Mouse (Mus musculus) neural tube, embryonic 13.5 days (tissue): ENCODE results near the gene Ttc9b. TPM values are rescaled to one million over a fixed set of nuclear protein-coding genes. Genes with fewer than 3 reads are reported as not detected.

Experiments used
- ATAC-seq: fragments of 200-750 bp; cut with Nextera tagmentation; 2 replicates; pipeline ENCODE4 v1.8.0; 2017; ENCODE audit warnings: low read depth, mild to moderate bottlenecking, moderate TSS enrichment, moderate library complexity
- H3K27ac ChIP-seq: fragments of 300-500 bp; sonication (generic); replicated peaks from 2 replicates; pipeline ENCODE4 v1.5.1; 2015; ENCODE audit warnings: moderate library complexity, mild to moderate bottlenecking, inconsistent platforms
- H3K27me3 ChIP-seq: fragments of 300-500 bp; sonication (generic); 2 replicates; pipeline ENCODE4 v1.6.1; 2015; ENCODE audit warnings: mild to moderate bottlenecking, inconsistent platforms
- H3K36me3 ChIP-seq: fragments of 300-500 bp; sonication (generic); 2 replicates; pipeline ENCODE4 v1.6.1; 2015; ENCODE audit warnings: mild to moderate bottlenecking, inconsistent platforms
- H3K4me1 ChIP-seq: fragments of 300-500 bp; sonication (generic); replicated peaks from 2 replicates; pipeline ENCODE4 v1.6.1; 2015; ENCODE audit warnings: inconsistent platforms
- H3K4me2 ChIP-seq: fragments of 300-500 bp; sonication (generic); 2 replicates; pipeline ENCODE4 v1.6.1; 2015; ENCODE audit warnings: inconsistent platforms, mild to moderate bottlenecking, moderate library complexity
- H3K4me3 ChIP-seq: fragments of 300-500 bp; sonication (generic); 2 replicates; pipeline ENCODE4 v1.5.1; 2015; ENCODE audit warnings: mild to moderate bottlenecking, inconsistent platforms
- H3K9ac ChIP-seq: fragments of 300-500 bp; sonication (generic); 2 replicates; pipeline ENCODE4 v1.6.1; 2015; ENCODE audit warnings: moderate library complexity, mild to moderate bottlenecking, inconsistent platforms
- H3K9me3 ChIP-seq: fragments of 300-500 bp; sonication (generic); 2 replicates; pipeline ENCODE4 v1.6.1; 2016; ENCODE audit warnings: inconsistent platforms
- WGBS: fragments of 180-500 bp; shearing (Covaris S2); methylation state at CpG from one replicate; pipeline ENCODE4 v1.1.7; 2015; 5-methylcytosine and 5-hydroxymethylcytosine counted together
- polyA plus RNA-seq: library from polyadenylated mRNA; unstranded; fragments of >200 nt; fragmentation: Nextera tagmentation; extraction: Ambion mirVana; gene quantifications from 2 replicates; pipeline ENCODE4 v1.2.1, GENCODE M21; 2015

The Ttc9b gene
- polyA plus RNA-seq, 1 experiment from 2014 or later: 54.8 TPM

DNA sequence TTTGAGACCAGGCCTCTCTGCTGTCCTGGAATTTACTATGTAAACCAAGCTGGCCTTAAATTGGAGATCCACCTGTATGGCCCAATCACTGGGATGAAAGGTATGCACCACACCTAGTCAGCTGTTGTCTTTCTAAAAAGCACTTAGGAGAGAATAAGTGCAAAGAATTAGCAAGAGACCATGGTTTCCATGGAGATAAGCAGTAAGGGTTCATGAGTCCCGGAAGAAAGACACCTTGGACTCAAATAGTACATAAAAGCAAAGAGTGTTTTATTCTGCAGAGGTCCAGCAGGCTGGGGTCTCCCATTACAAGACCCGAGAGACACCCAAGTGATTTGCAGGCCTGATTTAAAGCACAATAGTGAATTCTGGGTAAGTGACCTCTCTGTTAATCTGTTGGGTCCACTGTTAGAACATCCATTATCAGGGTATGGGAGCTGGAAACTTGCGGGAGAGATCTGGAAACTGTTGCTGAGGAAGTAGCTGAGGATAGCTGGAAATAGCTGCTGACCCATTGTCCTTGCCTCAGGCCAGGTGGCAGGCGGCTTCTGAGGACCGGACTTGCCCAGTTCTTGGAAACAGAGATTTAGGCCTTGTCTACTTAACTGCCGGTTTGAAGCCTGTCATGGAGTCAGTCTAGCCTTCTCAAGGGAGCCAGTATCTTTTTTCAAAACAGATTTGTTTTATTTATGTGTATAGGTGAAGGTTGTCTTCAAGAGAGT is 6.3 kb upstream of the Ttc9b start:
- no peaks in the 10 kb centered on the region for H3K4me1 ChIP-seq
- WGBS: 82% methylated on average over 6 of the region's 6 CpGs
- no peak overlapping the region for H3K9ac ChIP-seq
- H3K4me3 ChIP-seq: no peak overlapping the region
- no peak overlapping the region for H3K4me2 ChIP-seq
- H3K9me3 ChIP-seq: no peaks in the 10 kb centered on the region
- no peak overlapping the region for H3K27ac ChIP-seq
- no peaks in the 10 kb centered on the region for H3K36me3 ChIP-seq
- peaks cover 4% of the 10 kb centered on the region for H3K27me3 ChIP-seq
- no peak for ATAC-seq

DNA sequence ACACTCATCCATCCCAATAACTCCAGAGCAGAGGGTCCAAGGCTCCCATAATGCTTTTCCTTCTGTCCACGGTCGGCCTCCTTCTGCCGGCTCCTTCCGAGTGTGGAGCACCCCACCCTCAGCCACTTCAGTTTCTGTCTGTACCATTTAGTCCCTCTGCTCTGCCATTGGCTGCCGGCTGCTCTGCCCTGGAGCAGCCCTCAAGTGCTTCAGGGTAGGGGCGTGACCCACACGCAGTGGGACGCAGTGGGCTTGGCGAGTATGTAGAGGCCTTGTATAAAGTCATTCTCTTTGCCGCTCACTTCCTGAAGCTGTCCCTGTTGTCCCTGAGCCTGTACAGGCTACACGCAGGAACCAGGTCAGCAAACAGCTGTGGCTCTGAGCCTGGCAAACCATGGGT is 4.0 kb upstream of the Ttc9b start:
- no peak for ATAC-seq
- 93% methylated on average over 11 of the region's 11 CpGs for WGBS
- H3K4me1 ChIP-seq: peaks cover 17% of the 10 kb centered on the region
- no peak overlapping the region for H3K4me3 ChIP-seq
- no peak overlapping the region for H3K9ac ChIP-seq
- no peak overlapping the region for H3K4me2 ChIP-seq
- peaks cover 11% of the 10 kb centered on the region for H3K27me3 ChIP-seq
- no peak overlapping the region for H3K27ac ChIP-seq
- H3K36me3 ChIP-seq: no peaks in the 10 kb centered on the region
- H3K9me3 ChIP-seq: no peaks in the 10 kb centered on the region

DNA sequence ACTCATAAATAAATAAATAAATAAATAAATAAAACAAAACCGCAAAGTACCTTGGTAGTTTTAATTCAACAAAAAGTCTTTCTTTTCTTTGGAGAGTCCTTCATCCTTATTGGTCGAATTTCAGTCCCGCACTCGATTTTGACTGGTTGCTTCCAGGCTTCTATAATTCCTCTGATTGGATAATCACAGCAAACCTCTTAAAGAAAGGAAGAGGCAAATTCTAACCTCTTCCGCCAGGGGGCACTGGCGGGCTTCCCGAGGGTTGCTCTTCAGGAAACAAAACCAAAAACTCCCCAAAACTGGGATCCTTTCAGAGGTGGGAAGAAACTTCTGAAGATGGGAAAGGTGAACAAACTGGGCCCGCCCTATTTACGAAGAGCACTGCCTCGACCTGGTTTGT is 2.8 kb upstream of the Ttc9b start:
- H3K27me3 ChIP-seq: peaks cover 18% of the 10 kb centered on the region
- ATAC-seq: no peak
- no peak overlapping the region for H3K27ac ChIP-seq
- H3K4me3 ChIP-seq: no peak overlapping the region
- H3K9me3 ChIP-seq: no peaks in the 10 kb centered on the region
- peaks cover 7% of the 10 kb centered on the region for H3K36me3 ChIP-seq
- H3K4me2 ChIP-seq: no peak overlapping the region
- H3K4me1 ChIP-seq: peaks cover 29% of the 10 kb centered on the region
- WGBS: 8% methylated on average over 10 of the region's 10 CpGs
- no peak overlapping the region for H3K9ac ChIP-seq

DNA sequence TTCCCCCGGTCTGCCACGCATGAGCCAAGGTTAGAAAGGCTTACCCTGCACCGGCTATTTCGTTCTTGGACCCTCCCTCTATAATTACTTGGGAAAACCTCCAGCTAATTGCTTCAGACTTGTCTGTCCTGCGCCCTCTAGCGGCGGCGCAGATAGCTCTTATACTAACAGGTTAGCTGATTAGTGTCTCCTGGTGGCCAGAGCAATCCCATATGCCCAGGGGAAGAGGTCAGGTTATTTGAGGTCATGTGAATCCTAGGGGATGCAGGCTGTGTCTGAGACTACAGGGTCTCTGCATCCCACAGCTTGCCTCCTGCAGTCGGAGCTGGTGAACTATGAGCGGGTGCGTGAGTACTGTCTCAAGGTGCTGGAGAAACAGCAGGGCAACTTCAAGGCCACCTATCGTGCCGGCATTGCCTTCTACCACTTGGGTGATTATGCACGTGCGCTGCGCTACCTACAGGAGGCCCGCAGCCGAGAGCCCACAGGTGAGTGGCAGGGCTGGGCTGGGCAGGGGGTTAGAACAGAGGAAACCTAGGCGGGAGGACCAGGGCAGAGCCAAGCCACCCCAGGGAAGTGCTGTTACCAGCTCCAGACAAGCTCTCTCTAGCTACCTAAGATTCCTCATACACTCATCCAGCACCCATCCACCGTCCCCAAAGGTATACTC is 1.0 kb downstream of the Ttc9b start:
- Histone ChIP-seq H3K9me3 (no peaks in the 10 kb centered on the region), H3K4me3 (peak overlapping the region; percentile 67), H3K36me3 (peaks cover 45% of the 10 kb centered on the region), H3K27me3 (peaks cover 46% of the 10 kb centered on the region), H3K9ac (peak overlapping the region; percentile 89; the same call in 1 of the 2 replicates), H3K4me1 (peaks cover 30% of the 10 kb centered on the region), H3K27ac (peak overlapping the region; percentile 95; the same call in 1 of the 2 replicates), H3K4me2 (peak overlapping the region; percentile 73)
- WGBS: 64% methylated on average over 20 of the region's 20 CpGs
- ATAC-seq: peak; percentile 10; the same call in 1 of the 2 replicates

DNA sequence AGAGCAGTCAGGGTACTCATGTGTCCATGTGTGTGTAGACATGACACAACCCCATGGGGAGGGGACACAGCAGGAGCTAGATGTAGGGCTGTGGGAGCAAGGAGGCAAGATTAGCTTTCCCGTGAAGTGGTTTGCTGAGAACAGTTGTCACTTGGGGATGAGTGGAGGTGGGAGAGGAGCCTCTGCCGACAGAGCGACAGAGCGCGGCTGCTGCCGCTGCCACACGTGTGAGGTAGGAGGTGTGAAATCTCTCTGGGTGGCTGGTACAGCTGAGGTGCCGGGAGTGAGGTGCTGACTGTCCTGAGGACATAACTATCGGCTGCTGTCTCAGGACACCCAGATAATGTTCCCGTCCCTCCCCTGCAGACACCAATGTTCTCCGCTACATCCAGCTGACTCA is 1.8 kb downstream of the Ttc9b start:
- WGBS: 73% methylated on average over 11 of the region's 11 CpGs
- H3K36me3 ChIP-seq: peaks cover 53% of the 10 kb centered on the region
- H3K4me1 ChIP-seq: peaks cover 30% of the 10 kb centered on the region
- ATAC-seq: no peak
- no peak overlapping the region for H3K27ac ChIP-seq
- H3K9ac ChIP-seq: 0 out of 2 replicates have a peak overlapping the region, but pooled peaks have one; percentile 4
- H3K4me2 ChIP-seq: 0 out of 2 replicates have a peak overlapping the region, but pooled peaks have one; percentile 73
- H3K4me3 ChIP-seq: no peak overlapping the region
- H3K9me3 ChIP-seq: no peaks in the 10 kb centered on the region
- H3K27me3 ChIP-seq: peaks cover 46% of the 10 kb centered on the region

DNA sequence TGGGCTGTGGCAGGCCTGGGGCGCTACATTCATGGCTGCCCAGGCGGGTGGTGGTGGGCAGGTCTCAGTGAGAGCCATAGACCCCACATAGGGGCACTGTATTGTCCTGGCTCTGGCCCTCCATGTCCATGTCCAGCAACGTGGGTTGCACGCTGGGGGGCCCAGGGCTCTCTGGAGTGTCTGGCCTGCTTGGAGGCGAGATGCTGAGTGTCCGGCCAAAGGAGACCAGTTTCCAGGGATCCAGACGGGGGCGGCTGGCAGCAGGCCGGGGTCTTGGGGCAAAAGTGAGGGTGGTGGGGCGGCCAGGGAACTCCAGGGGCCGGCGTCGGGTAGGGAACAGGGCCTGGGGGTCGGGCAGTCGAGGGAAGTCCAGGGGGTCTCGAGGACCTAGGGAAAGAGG is 2.9 kb downstream of the Ttc9b start:
- Histone ChIP-seq H3K9me3 (no peaks in the 10 kb centered on the region), H3K27ac (no peak overlapping the region), H3K27me3 (peaks cover 46% of the 10 kb centered on the region), H3K9ac (0 out of 2 replicates have a peak overlapping the region, but pooled peaks have one; percentile 17), H3K36me3 (peaks cover 64% of the 10 kb centered on the region), H3K4me2 (no peak overlapping the region), H3K4me3 (no peak overlapping the region), H3K4me1 (peaks cover 30% of the 10 kb centered on the region)
- 92% methylated on average over 16 of the region's 16 CpGs for WGBS
- ATAC-seq: no peak

DNA sequence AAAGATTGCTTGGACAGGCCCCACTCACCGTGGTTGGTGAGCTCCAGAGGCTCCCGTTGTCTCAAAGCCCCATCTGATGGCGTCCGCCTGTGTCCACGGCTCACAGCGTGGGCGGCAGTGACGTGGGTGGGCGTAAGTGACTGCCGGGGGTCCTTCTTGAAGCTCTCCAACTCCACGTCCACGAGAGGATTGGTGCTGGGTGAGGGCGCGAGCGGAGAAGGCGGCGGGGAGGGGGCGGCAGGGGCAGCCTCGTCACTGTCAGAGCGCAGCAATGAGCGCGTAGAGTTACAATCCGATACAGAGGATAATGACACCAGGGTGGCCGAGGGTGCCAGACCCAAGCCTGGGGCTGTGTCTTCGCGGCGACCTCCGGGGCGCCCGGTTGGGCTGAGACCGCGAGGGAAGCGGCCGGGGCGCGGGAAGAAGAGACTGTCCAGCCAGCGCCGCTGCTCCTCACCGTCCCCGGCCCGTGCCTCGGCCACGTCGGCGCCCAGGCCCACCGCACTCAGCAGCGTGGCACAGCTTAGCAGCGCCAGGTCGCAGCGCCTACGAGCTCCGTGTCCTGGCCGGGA is 4.2 kb downstream of the Ttc9b start:
- H3K4me1 ChIP-seq: peaks cover 27% of the 10 kb centered on the region
- no peak for ATAC-seq
- peaks cover 37% of the 10 kb centered on the region for H3K27me3 ChIP-seq
- 32% methylated on average over 53 of the region's 53 CpGs for WGBS
- H3K4me2 ChIP-seq: no peak overlapping the region
- no peak overlapping the region for H3K27ac ChIP-seq
- peaks cover 75% of the 10 kb centered on the region for H3K36me3 ChIP-seq
- H3K4me3 ChIP-seq: no peak overlapping the region
- no peak overlapping the region for H3K9ac ChIP-seq
- H3K9me3 ChIP-seq: no peaks in the 10 kb centered on the region

DNA sequence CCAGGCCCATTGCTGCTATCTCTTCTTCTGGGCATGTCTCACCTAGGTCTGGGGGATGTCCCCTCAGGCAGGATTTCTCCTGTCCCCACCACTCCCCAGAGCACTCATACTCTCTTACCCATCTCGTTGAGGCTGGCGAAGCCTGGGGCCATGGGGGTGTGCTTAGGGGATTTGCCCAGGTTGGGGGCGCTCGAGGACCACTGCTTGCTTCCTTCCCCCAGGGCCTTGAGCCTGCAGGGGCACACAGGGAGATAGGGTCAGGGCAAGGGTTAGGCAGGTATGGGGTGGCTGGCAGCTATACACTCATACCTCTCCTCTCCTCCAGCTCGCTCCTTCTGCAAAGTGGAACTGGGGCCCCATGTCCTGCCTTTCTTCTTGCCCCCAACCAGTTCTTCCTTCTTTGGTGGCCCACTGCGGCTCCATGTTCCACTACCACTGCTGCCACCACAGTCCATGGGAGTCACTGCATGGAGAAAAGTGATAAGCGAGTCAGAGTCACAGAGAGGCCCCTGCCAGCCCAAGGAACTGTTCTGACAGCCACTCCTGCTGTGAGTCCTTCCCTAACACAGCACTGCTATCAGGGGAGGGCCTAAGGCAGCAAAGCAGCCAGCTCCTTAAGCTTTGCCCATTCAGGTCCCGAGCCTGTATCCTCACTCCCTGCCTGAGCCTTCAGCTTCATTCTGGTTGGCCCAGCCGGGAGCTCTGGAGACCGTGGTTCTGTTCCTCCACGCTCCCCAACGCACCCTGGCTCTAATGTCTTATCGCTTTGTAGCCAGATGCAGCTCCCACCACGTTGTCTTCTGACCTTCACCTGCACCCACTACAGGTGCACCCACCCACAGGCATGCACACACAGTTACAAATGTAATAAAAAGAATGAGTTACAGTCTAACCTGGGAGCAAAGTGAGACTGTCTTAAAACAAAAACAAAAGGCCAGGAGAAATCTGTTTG is 5.3 kb downstream of the Ttc9b start:
- H3K27ac ChIP-seq: no peak overlapping the region
- H3K4me3 ChIP-seq: no peak overlapping the region
- WGBS: 59% methylated on average over 14 of the region's 14 CpGs
- no peak overlapping the region for H3K4me2 ChIP-seq
- peaks cover 20% of the 10 kb centered on the region for H3K4me1 ChIP-seq
- peaks cover 81% of the 10 kb centered on the region for H3K36me3 ChIP-seq
- H3K27me3 ChIP-seq: peaks cover 36% of the 10 kb centered on the region
- no peak overlapping the region for H3K9ac ChIP-seq
- no peaks in the 10 kb centered on the region for H3K9me3 ChIP-seq
- ATAC-seq: no peak

DNA sequence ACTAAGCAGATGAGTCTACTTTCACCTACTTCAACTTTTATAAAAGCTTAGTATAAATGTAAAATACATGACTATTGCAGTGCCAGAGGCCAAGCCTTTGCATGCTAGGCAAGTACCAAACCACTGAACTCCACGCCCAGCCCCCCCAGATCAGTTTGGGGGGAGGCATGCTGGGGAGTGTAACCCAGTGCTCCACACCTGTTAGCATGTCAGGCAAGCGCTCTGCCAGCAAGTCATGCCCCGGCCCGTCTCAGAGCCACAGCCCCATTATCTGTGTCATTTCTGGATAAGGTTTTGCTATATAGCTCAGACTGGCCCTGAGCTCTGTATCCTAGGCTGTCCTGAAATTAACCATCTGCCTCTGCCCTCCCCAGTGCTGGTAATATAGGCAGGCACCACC is 8.3 kb downstream of the Ttc9b start:
- H3K27ac ChIP-seq: no peak overlapping the region
- H3K9ac ChIP-seq: no peak overlapping the region
- H3K4me1 ChIP-seq: no peaks in the 10 kb centered on the region
- H3K4me2 ChIP-seq: no peak overlapping the region
- ATAC-seq: no peak
- H3K4me3 ChIP-seq: no peak overlapping the region
- H3K27me3 ChIP-seq: peaks cover 27% of the 10 kb centered on the region
- H3K36me3 ChIP-seq: peaks cover 92% of the 10 kb centered on the region
- 96% methylated on average over 4 of the region's 4 CpGs for WGBS
- H3K9me3 ChIP-seq: no peaks in the 10 kb centered on the region

DNA sequence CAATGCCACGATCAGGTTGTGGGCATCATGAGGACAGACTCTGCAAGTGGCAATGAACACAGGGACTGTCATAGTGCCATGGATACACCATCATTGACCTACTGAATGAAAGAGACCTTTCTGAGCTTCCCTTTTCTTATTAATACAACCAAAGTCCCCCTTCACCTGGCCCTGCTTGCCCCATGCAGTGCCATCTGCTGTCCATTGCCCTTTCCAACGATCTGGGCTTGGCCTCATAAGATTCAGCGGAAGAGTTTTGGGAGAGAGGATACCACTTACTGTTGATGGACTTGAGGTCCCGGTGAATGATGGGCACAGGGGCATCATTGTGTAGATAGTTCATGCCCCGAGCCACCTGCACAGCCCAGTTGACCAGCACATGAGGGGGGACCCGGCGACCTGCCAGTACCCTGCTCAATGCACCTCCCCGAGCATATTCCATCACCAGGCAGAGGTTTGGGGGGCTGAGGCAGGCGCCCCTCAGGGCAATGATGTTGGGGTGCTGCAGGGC is 19.4 kb downstream of the Ttc9b start:
- WGBS: 60% methylated on average over 9 of the region's 9 CpGs

DNA sequence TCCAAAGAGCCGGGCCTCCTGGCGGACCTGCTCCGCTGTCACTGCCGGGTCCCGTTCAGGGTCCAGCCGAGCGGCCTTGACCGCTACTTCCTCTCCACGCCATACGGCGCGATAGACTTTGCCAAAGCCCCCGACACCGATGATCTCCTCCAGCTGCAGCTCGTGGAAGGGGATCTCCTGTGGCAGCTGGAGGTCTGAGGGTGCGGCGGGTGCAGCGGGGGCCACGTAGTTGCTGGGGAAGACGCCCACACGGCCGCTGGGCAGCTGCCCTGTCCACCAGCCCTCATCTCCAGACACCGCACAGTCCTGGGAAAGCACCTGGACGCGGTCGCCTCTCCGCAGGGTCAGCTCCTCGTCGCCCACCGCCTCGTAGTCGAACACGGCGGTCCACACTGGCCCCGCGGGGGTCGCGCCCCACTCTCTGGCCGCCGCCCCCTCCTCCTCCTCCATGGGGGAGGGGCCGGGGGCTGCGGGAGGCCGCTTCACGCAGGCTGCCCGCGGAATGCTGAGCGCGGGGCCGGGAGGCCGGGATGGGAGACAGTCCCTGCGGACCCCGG is 19.9 kb downstream of the Ttc9b start:
- H3K4me2 ChIP-seq: peak overlapping the region; percentile 87
- peaks cover 18% of the 10 kb centered on the region for H3K36me3 ChIP-seq
- no peaks in the 10 kb centered on the region for H3K9me3 ChIP-seq
- peak overlapping the region; percentile 98 for H3K9ac ChIP-seq
- peak overlapping the region; percentile 88 for H3K4me3 ChIP-seq
- WGBS: 1% methylated on average over 52 of the region's 52 CpGs
- peaks cover 53% of the 10 kb centered on the region for H3K4me1 ChIP-seq
- no peaks in the 10 kb centered on the region for H3K27me3 ChIP-seq
- peak; percentile 24 for ATAC-seq
- H3K27ac ChIP-seq: peak overlapping the region; percentile 91; the same call in 1 of the 2 replicates

More for the DNA sequence above, 19.4 kb downstream of the Ttc9b start:
- Histone ChIP-seq H3K27me3 (no peaks in the 10 kb centered on the region), H3K27ac (no peak overlapping the region), H3K9ac (peak overlapping the region; percentile 98), H3K36me3 (peaks cover 23% of the 10 kb centered on the region), H3K4me3 (peak overlapping the region; percentile 88), H3K4me1 (peaks cover 53% of the 10 kb centered on the region), H3K9me3 (no peaks in the 10 kb centered on the region), H3K4me2 (peak overlapping the region; percentile 87)
- ATAC-seq: no peak
